Mouse (Mus musculus): ENCODE results near the gene Endov. TPM values are rescaled to one million over a fixed set of nuclear protein-coding genes. Genes with fewer than 3 reads are reported as not detected.
A peak's percentile ranks its signal among the peaks of the same experiment; 100 is the strongest.

Endov gene
- polyA plus RNA-seq, 1 experiment, result 16.6 TPM

- no peak overlapping the region for H3ac ChIP-seq (ENCODE audit: control insufficient read depth, insufficient read length)
- H3K4me3 ChIP-seq, result no peak overlapping the region
- no peaks in the 10 kb centered on the region for H3K79me2 ChIP-seq (ENCODE audit: control insufficient read depth, insufficient read depth)
- no peaks in the 10 kb centered on the region for H3K36me3 ChIP-seq (ENCODE audit: control insufficient read depth, insufficient read depth)
- H3K27me3 ChIP-seq (ENCODE audit: control insufficient read depth, insufficient read depth, insufficient read length), result no peaks in the 10 kb centered on the region
- H3K4me2 ChIP-seq (ENCODE audit: low read depth), result no peak overlapping the region
- TF ChIP-seq SRF (IDR thresholded peaks at IDR 0.05; ENCODE audit: control insufficient read depth, insufficient read length, low read depth) (no peak), MAX (IDR thresholded peaks at IDR 0.05; ENCODE audit: low read depth) (no peak), POLR2A (IDR thresholded peaks at IDR 0.05; ENCODE audit: insufficient read length, low read depth) (no peak), USF1 (IDR thresholded peaks at IDR 0.05; ENCODE audit: low read depth) (peak; percentile 2), CEBPB (IDR thresholded peaks at IDR 0.05; ENCODE audit: insufficient read depth, poor library complexity, severe bottlenecking) (no peak), MYOG (IDR thresholded peaks at IDR 0.05; ENCODE audit: control insufficient read depth in 1 of 3, insufficient read depth in 1 of 3, insufficient read length in 2 of 3, low read depth in 2 of 3) (peak in 1 of 3 experiments; percentile 5)
Observed at GRCm38 (mm10) chr11:119522779-119523178, 31.6 kb downstream of the Endov start.

GRCm38 (mm10) chr11:119523392-119523791 is 32.2 kb downstream of the Endov start:
- no peak overlapping the region for H3K4me2 ChIP-seq (ENCODE audit: low read depth)
- no peaks in the 10 kb centered on the region for H3K36me3 ChIP-seq (ENCODE audit: control insufficient read depth, insufficient read depth)
- H3K27me3 ChIP-seq (ENCODE audit: control insufficient read depth, insufficient read depth, insufficient read length), result no peaks in the 10 kb centered on the region
- H3K4me3 ChIP-seq, result no peak overlapping the region
- H3K79me2 ChIP-seq (ENCODE audit: control insufficient read depth, insufficient read depth), result no peaks in the 10 kb centered on the region
- no peak for TF ChIP-seq POLR2AphosphoS2 (IDR thresholded peaks at IDR 0.05; ENCODE audit: insufficient read length, low read depth)
- no peak for TF ChIP-seq MYOG (IDR thresholded peaks at IDR 0.05; ENCODE audit: control insufficient read depth in 1 of 3, insufficient read depth in 1 of 3, insufficient read length in 2 of 3, low read depth in 2 of 3)
- no peak for TF ChIP-seq MAX (IDR thresholded peaks at IDR 0.05; ENCODE audit: low read depth)
- TF ChIP-seq TCF12 (IDR thresholded peaks at IDR 0.05; ENCODE audit: insufficient read depth, poor library complexity, severe bottlenecking), result no peak
- TF ChIP-seq TCF3 (IDR thresholded peaks at IDR 0.05; ENCODE audit: insufficient read length, low read depth), result no peak
- TF ChIP-seq USF1 (IDR thresholded peaks at IDR 0.05; ENCODE audit: low read depth), result no peak
- no peak for TF ChIP-seq E2F4 (IDR thresholded peaks at IDR 0.05; ENCODE audit: insufficient read depth)
- TF ChIP-seq CEBPB (IDR thresholded peaks at IDR 0.05; ENCODE audit: insufficient read depth, poor library complexity, severe bottlenecking), result no peak
- TF ChIP-seq SRF (IDR thresholded peaks at IDR 0.05; ENCODE audit: control insufficient read depth, insufficient read length, low read depth), result no peak
- TF ChIP-seq POLR2A (IDR thresholded peaks at IDR 0.05; ENCODE audit: insufficient read length, low read depth), result no peak
- TF ChIP-seq REST (IDR thresholded peaks at IDR 0.05; ENCODE audit: insufficient read depth, insufficient read length), result no peak
- TF ChIP-seq MYOD1 (IDR thresholded peaks at IDR 0.05; ENCODE audit: control insufficient read depth in 1 of 3, insufficient read length in 2 of 3, low read depth in 2 of 3), result no peak
- no peak overlapping the region for H3ac ChIP-seq (ENCODE audit: control insufficient read depth, insufficient read length)

GRCm38 (mm10) chr11:119524545-119524949 is 33.4 kb downstream of the Endov start:
- Histone ChIP-seq H3K79me2 (ENCODE audit: control insufficient read depth, insufficient read depth) (no peaks in the 10 kb centered on the region), H3K4me2 (ENCODE audit: low read depth) (peak overlapping the region; percentile 55), H3ac (ENCODE audit: control insufficient read depth, insufficient read length) (no peak overlapping the region), H3K36me3 (ENCODE audit: control insufficient read depth, insufficient read depth) (no peaks in the 10 kb centered on the region), H3K4me3 (no peak overlapping the region), H3K27me3 (ENCODE audit: control insufficient read depth, insufficient read depth, insufficient read length) (no peaks in the 10 kb centered on the region)
- peak in 2 of 3 experiments; percentile 23 to 28 for TF ChIP-seq MYOD1 (IDR thresholded peaks at IDR 0.05; ENCODE audit: control insufficient read depth in 1 of 3, insufficient read length in 2 of 3, low read depth in 2 of 3)
- peak; percentile 25 for TF ChIP-seq POLR2A (IDR thresholded peaks at IDR 0.05; ENCODE audit: insufficient read length, low read depth)
- TF ChIP-seq USF1 (IDR thresholded peaks at IDR 0.05; ENCODE audit: low read depth), result no peak
- TF ChIP-seq POLR2AphosphoS2 (IDR thresholded peaks at IDR 0.05; ENCODE audit: insufficient read length, low read depth), result no peak

- Histone ChIP-seq H3ac (ENCODE audit: control insufficient read depth, insufficient read length) (no peak overlapping the region), H3K79me2 (ENCODE audit: control insufficient read depth, insufficient read depth) (no peaks in the 10 kb centered on the region), H3K4me2 (ENCODE audit: low read depth) (no peak overlapping the region), H3K4me3 (no peak overlapping the region), H3K27me3 (ENCODE audit: control insufficient read depth, insufficient read depth, insufficient read length) (no peaks in the 10 kb centered on the region), H3K36me3 (ENCODE audit: control insufficient read depth, insufficient read depth) (no peaks in the 10 kb centered on the region)
- TF ChIP-seq MYOD1 (IDR thresholded peaks at IDR 0.05; ENCODE audit: control insufficient read depth in 1 of 3, insufficient read length in 2 of 3, low read depth in 2 of 3) (no peak), E2F4 (IDR thresholded peaks at IDR 0.05; ENCODE audit: insufficient read depth) (no peak), USF1 (IDR thresholded peaks at IDR 0.05; ENCODE audit: low read depth) (no peak), REST (IDR thresholded peaks at IDR 0.05; ENCODE audit: insufficient read depth, insufficient read length) (no peak), TCF12 (IDR thresholded peaks at IDR 0.05; ENCODE audit: insufficient read depth, poor library complexity, severe bottlenecking) (no peak), SRF (IDR thresholded peaks at IDR 0.05; ENCODE audit: control insufficient read depth, insufficient read length, low read depth) (no peak), POLR2A (IDR thresholded peaks at IDR 0.05; ENCODE audit: insufficient read length, low read depth) (no peak), MAX (IDR thresholded peaks at IDR 0.05; ENCODE audit: low read depth) (no peak), TCF3 (IDR thresholded peaks at IDR 0.05; ENCODE audit: insufficient read length, low read depth) (no peak)
Observed at GRCm38 (mm10) chr11:119526068-119526966, 35.2 kb downstream of the Endov start.

GRCm38 (mm10) chr11:119528930-119529329 is 37.8 kb downstream of the Endov start:
- Histone ChIP-seq H3K4me2 (ENCODE audit: low read depth) (no peak overlapping the region), H3K27me3 (ENCODE audit: control insufficient read depth, insufficient read depth, insufficient read length) (no peaks in the 10 kb centered on the region), H3K4me3 (no peak overlapping the region), H3K79me2 (ENCODE audit: control insufficient read depth, insufficient read depth) (no peaks in the 10 kb centered on the region), H3ac (ENCODE audit: control insufficient read depth, insufficient read length) (no peak overlapping the region), H3K36me3 (ENCODE audit: control insufficient read depth, insufficient read depth) (no peaks in the 10 kb centered on the region)
- no peak for TF ChIP-seq MYOG (IDR thresholded peaks at IDR 0.05; ENCODE audit: control insufficient read depth in 1 of 3, insufficient read depth in 1 of 3, insufficient read length in 2 of 3, low read depth in 2 of 3)

All from myocyte (in vitro differentiated cells).